Mouse (Mus musculus) splenic B cell, adult 2 months (primary cell): ENCODE results near the gene Adap1.

Experiments used
- DNase-seq: peaks from one replicate; pipeline ENCODE4 v3.0.0-alpha.2; 2011; ENCODE audit warnings: low read depth, low spot score
- H3K27me3 ChIP-seq: 2 replicates; pipeline ENCODE4 v1.6.1; 2012; ENCODE audit warnings: mild to moderate bottlenecking, low read length, moderate library complexity, mixed read lengths; ENCODE audit not compliant: control insufficient read depth, poor library complexity, insufficient read depth, severe bottlenecking
- H3K36me3 ChIP-seq: 2 replicates; pipeline ENCODE4 v1.6.1; 2012; ENCODE audit warnings: mild to moderate bottlenecking, low read length, moderate library complexity, mixed read lengths; ENCODE audit not compliant: control insufficient read depth, poor library complexity, insufficient read depth, severe bottlenecking

The Adap1 gene

GRCm38 (mm10) chr5:139290467-139291259 is 34.8 kb downstream of the Adap1 start:
- Histone ChIP-seq H3K27me3 (no peaks in the 10 kb centered on the region), H3K36me3 (no peaks in the 10 kb centered on the region; the same call in 1 of the 2 replicates)
- DNase-seq: peak; percentile 37

DNA sequence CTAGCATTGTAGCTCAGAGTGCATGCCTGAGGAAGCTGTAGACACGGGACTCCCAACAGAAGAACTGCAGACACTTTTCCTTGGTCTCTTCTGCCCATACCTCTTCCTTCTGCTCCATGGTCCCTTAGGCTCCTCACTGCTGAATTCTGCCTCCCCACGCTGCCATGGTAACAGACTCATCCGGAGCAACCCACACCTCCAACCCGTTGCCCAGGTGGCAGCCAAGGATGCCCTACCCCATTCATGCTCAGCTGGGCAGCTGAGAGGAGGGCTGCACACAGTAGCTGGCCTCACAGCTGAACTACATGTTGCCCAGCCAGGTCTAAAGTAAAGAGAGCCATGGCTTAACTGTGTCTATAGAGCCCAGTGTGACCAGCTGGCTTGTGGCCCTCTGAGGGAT is 36.8 kb downstream of the Adap1 start:
- Histone ChIP-seq H3K27me3 (no peaks in the 10 kb centered on the region), H3K36me3 (no peaks in the 10 kb centered on the region)
- DNase-seq: no peak

DNA sequence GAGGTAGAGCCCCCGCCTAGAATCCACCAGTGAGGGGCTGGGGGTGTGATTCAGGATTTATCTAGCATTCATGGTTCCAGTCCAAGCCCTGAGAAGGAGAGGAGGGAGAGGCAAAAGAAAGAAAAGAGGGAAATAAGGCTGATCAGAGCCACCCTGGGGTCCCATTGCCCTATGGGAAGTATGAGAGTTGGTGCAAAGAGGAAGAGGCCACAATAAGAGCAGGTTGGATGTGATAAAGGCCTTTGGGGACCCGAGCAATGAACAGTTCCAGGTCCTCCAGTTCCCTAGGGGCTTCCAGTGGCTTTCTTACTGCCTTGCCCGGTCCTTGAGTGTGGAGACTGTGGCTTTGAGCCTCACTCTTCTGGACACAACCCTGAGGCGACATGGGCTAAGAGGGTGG is 37.6 kb downstream of the Adap1 start:
- DNase-seq: no peak
- Histone ChIP-seq H3K36me3 (no peaks in the 10 kb centered on the region), H3K27me3 (no peaks in the 10 kb centered on the region)

DNA sequence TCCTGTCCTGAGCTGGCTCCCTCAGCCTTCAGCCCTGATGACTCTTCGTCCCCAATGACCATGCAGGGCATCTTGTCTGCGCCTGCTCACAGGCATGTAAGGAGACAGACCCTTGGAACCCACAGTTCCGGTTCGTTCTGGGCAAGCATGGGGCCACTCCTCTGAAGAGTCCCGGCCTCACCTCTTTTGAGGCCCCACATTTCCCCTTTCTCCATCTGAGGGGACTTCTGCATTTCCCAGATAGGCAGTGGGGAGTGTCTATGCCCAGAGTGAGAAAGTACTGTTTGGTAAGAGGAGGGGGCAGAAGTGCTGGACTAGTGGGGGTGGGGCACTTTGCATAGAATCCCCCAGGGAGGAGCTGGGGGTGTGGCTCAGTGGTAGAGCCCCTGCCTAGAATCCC is 38.3 kb downstream of the Adap1 start:
- DNase-seq: peak; percentile 50
- H3K36me3 ChIP-seq: no peaks in the 10 kb centered on the region
- H3K27me3 ChIP-seq: no peaks in the 10 kb centered on the region

DNA sequence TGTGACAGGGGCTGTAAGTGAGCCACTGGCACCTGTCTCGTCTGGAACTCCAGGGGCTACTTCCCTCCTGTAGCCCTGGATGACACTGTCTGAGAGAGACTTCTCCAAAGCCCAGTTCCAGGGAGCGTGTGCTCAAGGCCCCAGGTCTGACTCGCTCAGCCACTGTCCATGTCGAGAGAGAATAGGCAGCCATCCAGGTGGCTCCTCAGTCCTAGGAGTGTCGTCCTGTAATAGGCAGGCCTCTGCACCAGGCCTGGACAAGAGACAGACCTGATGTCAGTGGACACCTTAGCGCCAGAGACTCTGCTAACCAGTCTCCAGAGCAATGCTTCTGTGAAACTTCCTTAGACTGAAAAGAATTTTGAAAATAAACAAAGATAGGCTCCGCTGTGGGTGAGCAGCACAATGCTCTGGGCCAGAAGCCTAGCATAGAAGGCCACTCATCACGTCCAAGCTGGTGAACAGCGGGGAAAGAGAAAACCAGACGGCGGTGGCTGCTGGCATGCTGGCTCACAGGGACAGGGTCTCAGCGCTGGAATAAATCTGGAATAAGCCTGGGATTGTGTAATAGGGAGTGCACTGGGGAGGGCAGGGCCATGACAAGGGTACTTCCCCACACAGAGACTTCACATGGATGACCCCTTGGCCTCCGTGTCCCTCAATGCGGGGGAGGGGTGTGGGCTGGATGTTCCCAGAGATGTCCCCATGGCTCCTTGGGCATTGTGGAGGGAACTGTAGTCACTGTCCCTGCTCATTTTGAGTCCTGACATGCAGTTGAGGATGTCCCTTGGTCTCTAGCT is 39.1 kb downstream of the Adap1 start:
- no peaks in the 10 kb centered on the region for H3K27me3 ChIP-seq
- no peaks in the 10 kb centered on the region for H3K36me3 ChIP-seq
- DNase-seq: no peak

- peak; percentile 77 for DNase-seq
- Histone ChIP-seq H3K27me3 (no peaks in the 10 kb centered on the region), H3K36me3 (no peaks in the 10 kb centered on the region)
Measured at GRCm38 (mm10) chr5:139285383-139286067, 39.9 kb downstream of the Adap1 start.

DNA sequence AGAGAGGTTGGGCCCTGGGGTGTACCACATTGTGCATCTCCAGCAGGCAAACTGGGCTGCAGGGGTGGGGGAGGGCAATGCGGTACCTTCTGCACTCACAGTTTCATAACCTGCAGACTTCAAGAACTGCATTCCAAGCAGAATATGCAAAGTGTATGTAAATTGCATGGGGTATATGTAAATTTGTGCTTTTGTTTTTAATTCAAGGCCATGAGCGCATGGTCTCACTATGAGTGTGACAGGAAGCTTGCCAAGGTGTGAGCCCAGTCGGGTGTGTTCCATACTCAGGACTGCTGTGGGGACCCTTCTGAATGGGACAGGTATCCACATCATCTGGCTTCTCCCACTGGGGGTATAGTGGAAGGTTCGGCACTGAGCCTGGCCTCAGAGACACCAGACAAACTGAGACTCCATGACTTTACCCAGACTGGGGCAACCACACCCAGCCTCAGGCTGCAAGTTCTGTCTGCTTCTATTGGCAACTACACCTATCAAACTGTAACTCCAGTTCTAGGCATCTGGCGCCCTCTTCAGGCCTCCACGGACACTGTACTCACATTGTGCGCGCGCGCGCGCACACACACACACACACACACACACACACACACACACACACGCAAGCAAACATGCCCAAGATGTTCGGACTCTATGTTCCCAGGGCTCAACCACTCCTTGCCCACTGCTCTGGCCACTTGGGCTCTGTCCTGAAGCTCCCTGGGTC is 41.8 kb downstream of the Adap1 start:
- peak; percentile 31 for DNase-seq
- no peaks in the 10 kb centered on the region for H3K27me3 ChIP-seq
- H3K36me3 ChIP-seq: no peaks in the 10 kb centered on the region

DNA sequence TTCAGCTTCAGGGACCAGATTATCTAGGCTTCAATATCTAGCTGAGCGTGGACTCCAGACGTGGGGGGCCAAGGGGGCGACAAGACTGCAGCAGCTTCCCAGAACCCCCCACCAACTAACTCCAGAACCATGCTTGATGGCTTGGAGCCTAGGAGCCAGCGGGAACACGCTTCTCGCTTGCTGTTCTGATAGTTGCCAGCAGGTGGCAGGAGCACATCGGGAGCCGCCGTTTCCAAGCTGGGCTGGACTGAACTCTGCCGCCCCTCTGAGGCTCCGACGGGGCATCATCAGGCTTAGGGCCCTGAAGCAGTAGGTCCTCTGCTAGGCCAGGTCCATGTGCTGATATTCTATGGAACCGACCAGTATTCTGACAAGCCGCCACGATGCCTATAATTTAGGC is 43.2 kb downstream of the Adap1 start:
- DNase-seq: peak; percentile 91
- Histone ChIP-seq H3K36me3 (no peaks in the 10 kb centered on the region), H3K27me3 (no peaks in the 10 kb centered on the region)

GRCm38 (mm10) chr5:139281373-139282112 is 43.9 kb downstream of the Adap1 start:
- H3K27me3 ChIP-seq: no peaks in the 10 kb centered on the region
- DNase-seq: no peak
- H3K36me3 ChIP-seq: no peaks in the 10 kb centered on the region

- Histone ChIP-seq H3K36me3 (no peaks in the 10 kb centered on the region), H3K27me3 (no peaks in the 10 kb centered on the region)
- DNase-seq: no peak
Measured at GRCm38 (mm10) chr5:139277287-139277686, 48.1 kb downstream of the Adap1 start.

DNA sequence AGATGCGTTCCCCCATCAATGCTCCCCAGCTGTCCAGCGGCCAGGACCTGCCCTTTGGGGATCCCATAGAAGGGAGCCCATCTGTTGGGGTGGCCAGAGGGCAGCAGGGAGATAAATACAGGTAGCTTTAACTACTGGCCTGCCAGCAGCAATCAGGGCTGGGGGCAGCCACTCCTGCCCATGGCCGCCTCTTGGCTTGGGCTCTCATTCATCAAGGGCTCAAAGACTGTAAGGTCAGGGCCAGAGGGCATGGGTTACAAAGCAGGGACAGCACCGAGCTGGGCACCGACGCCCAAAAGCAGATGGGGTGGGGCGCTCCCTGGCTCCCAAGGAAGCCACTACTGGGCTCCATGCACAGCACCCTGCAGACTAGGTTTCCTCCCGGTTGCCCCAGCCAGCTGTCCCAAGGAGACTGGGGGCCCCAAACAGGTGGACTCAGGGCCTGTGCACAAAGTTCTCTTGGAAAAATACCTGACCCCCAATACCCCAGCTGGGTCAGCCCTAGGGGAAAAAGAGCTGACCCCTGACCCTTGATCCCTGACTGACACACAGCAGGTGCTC is 53.3 kb downstream of the Adap1 start:
- Histone ChIP-seq H3K27me3 (no peaks in the 10 kb centered on the region), H3K36me3 (peaks cover 5% of the 10 kb centered on the region)
- DNase-seq: no peak

GRCm38 (mm10) chr5:139270806-139271521 is 54.5 kb downstream of the Adap1 start:
- DNase-seq: no peak
- H3K27me3 ChIP-seq: no peaks in the 10 kb centered on the region
- H3K36me3 ChIP-seq: peaks cover 7% of the 10 kb centered on the region

- no peak for DNase-seq
- H3K36me3 ChIP-seq: peaks cover 14% of the 10 kb centered on the region
- no peaks in the 10 kb centered on the region for H3K27me3 ChIP-seq
Measured at GRCm38 (mm10) chr5:139267661-139268060, 57.8 kb downstream of the Adap1 start.
